Mouse (Mus musculus) liver, postnatal 0 days (tissue): Measurements from ENCODE around the gene Rnf24. TPM values are rescaled to one million over a fixed set of nuclear protein-coding genes. Genes with fewer than 3 reads are reported as not detected.
"Not testable (repeated sequence)": the region's sequence is repeated elsewhere in the genome, so short reads cannot be mapped to it uniquely, and the experiment has no call there.

ENCODE experiments used
- ATAC-seq: fragments of 200-750 bp; cut with Nextera tagmentation; 2 replicates; pipeline ENCODE4 v1.8.0; 2017; ENCODE audit warnings: mild to moderate bottlenecking, moderate library complexity
- DNase-seq: peaks from one replicate; pipeline ENCODE4 v3.0.0-alpha.2; 2016
- H3K27ac ChIP-seq: fragments of 300-500 bp; sonication (generic); 2 replicates; pipeline ENCODE4 v1.5.1; 2014; ENCODE audit warnings: antibody characterized with exemption, moderate library complexity, mild to moderate bottlenecking, low read depth
- H3K27me3 ChIP-seq: fragments of 300-500 bp; sonication (generic); 2 replicates; pipeline ENCODE4 v1.6.1; 2014; ENCODE audit warnings: low read length, control low read depth, mixed read lengths; ENCODE audit not compliant: insufficient read depth
- H3K36me3 ChIP-seq: fragments of 300-500 bp; sonication (generic); replicated peaks from 2 replicates; pipeline ENCODE4 v1.6.1; 2014; ENCODE audit warnings: mild to moderate bottlenecking, control low read depth, low read length, moderate library complexity, mixed read lengths; ENCODE audit not compliant: insufficient read depth
- H3K4me1 ChIP-seq: fragments of 300-500 bp; sonication (generic); 2 replicates; pipeline ENCODE4 v1.6.1; 2014; ENCODE audit warnings: antibody characterized with exemption, mild to moderate bottlenecking, control low read depth; ENCODE audit not compliant: insufficient read depth
- H3K4me2 ChIP-seq: fragments of 300-500 bp; sonication (generic); 2 replicates; pipeline ENCODE4 v1.6.1; 2014; ENCODE audit warnings: low read depth, mild to moderate bottlenecking, low read length, moderate library complexity, mixed read lengths
- H3K4me3 ChIP-seq: fragments of 300-500 bp; sonication (generic); 2 replicates; pipeline ENCODE4 v1.5.1; 2014; ENCODE audit warnings: low read depth, low read length
- H3K9ac ChIP-seq: fragments of 300-500 bp; sonication (generic); replicated peaks from 2 replicates; pipeline ENCODE4 v1.6.1; 2014; ENCODE audit warnings: mild to moderate bottlenecking, moderate library complexity
- H3K9me3 ChIP-seq: fragments of 300-500 bp; sonication (generic); 2 replicates; pipeline ENCODE4 v1.6.1; 2016; ENCODE audit warnings: mild to moderate bottlenecking, control low read depth, low read length, mixed read lengths
- CTCF ChIP-seq: sonication (generic); IDR thresholded peaks from 2 replicates; pipeline ENCODE4 v1.5.1; 2016; ENCODE audit warnings: antibody characterized with exemption, low read depth
- EP300 ChIP-seq: IDR thresholded peaks from 2 replicates; pipeline ENCODE4 v1.6.1; 2016; ENCODE audit warnings: antibody characterized with exemption, low read depth, mild to moderate bottlenecking
- WGBS: fragments of 180-500 bp; shearing (Covaris S2); extraction: QIAGEN DNeasy Blood & Tissue Kit; methylation state at CpG from one replicate; pipeline ENCODE4 v1.1.7; 2014; ENCODE audit not compliant: insufficient replicate concordance; 5-methylcytosine and 5-hydroxymethylcytosine counted together
- polyA plus RNA-seq: library from polyadenylated mRNA; unstranded; fragments of >200 nt; fragmentation: Nextera tagmentation; extraction: Ambion mirVana; gene quantifications from 2 replicates; pipeline ENCODE4 v1.2.1, GENCODE M21; 2015

The Rnf24 gene
- polyA plus RNA-seq, 1 experiment from 2014 or later, result 0.94 TPM

DNA sequence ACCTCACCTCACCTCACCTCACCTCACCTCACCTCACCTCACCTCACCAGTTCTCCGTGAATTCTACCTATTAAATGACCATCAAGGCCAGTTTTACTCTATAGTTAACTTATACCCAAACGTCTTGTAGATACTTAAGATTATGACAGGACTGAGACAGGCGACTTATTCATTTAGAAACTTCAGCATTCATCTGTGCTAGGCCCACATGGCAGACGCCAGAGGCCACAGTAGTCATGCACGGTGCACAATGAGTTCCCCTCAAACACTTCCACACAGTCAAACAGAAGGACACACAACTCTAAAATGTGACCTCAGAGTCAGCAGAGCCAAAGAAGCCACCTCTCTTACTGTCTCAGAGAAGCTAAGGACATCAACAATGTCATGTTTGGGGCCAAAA, 45.3 kb downstream of the Rnf24 start:
- DNase-seq (no peak), ATAC-seq (no peak)
- no peaks in the 10 kb centered on the region for H3K27me3 ChIP-seq
- no peaks in the 10 kb centered on the region for H3K4me1 ChIP-seq
- TF ChIP-seq EP300, result no peak
- TF ChIP-seq CTCF, result no peak
- no peak overlapping the region for H3K9ac ChIP-seq
- H3K27ac ChIP-seq, result no peak overlapping the region
- H3K36me3 ChIP-seq, result no peaks in the 10 kb centered on the region
- no peak overlapping the region for H3K4me2 ChIP-seq
- H3K9me3 ChIP-seq, result no peaks in the 10 kb centered on the region
- H3K4me3 ChIP-seq, result no peak overlapping the region
- 79% methylated on average over 5 of the region's 5 CpGs for WGBS

DNA sequence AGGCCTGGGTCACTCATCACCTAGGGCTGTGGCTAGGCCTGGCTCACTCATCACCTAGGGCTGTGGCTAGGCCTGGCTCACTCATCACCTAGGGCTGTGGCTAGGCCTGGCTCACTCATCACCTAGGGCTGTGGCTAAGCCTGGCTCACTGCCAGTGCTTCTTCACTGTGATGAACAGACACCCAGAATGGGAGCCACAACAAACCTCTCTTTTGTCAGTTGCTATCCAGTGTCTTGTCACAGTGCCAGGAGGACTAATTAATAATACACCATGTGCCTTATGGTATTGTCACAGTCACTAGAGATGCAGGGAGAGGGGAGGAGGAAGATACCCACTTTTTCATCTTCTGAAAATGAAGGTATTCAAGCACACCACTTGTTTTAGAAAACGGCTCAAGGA, 47.5 kb downstream of the Rnf24 start:
- not testable (repeated sequence) for ATAC-seq, DNase-seq
- 84% methylated on average over 1 of the region's 1 CpGs for WGBS

DNA sequence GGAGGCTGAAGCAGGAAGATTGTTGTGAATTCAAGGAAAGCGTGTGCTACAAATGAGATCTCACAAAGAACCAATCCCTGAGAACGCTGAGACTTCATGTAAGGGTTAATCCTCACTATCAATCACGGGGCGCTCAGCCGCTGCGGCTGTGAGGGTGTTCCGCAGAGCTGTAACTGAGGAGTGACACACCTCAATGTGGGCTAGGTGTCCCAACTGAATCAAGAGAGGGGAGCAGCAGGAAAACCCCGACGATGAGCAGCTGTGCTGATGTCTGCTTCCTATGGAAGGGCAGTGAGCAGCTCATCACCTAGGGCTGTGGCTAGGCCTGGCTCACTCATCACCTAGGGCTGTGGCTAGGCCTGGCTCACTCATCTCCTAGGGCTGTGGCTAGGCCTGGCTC, 48.2 kb downstream of the Rnf24 start:
- no peak overlapping the region for H3K4me2 ChIP-seq
- H3K36me3 ChIP-seq, result peaks cover 2% of the 10 kb centered on the region; the same call in 1 of the 2 replicates
- 90% methylated on average over 9 of the region's 9 CpGs for WGBS
- H3K4me1 ChIP-seq, result no peaks in the 10 kb centered on the region
- no peaks in the 10 kb centered on the region for H3K9me3 ChIP-seq
- H3K9ac ChIP-seq, result no peak overlapping the region
- H3K27ac ChIP-seq, result no peak overlapping the region
- DNase-seq, result no peak
- no peaks in the 10 kb centered on the region for H3K27me3 ChIP-seq
- H3K4me3 ChIP-seq, result no peak overlapping the region
- TF ChIP-seq EP300 (no peak), CTCF (no peak)
- ATAC-seq, result no peak

More for the DNA sequence above, 47.5 kb downstream of the Rnf24 start:
- not testable (repeated sequence) for H3K4me2 ChIP-seq, H3K9me3 ChIP-seq, H3K4me3 ChIP-seq, H3K4me1 ChIP-seq, H3K27ac ChIP-seq, H3K27me3 ChIP-seq, H3K9ac ChIP-seq, H3K36me3 ChIP-seq

DNA sequence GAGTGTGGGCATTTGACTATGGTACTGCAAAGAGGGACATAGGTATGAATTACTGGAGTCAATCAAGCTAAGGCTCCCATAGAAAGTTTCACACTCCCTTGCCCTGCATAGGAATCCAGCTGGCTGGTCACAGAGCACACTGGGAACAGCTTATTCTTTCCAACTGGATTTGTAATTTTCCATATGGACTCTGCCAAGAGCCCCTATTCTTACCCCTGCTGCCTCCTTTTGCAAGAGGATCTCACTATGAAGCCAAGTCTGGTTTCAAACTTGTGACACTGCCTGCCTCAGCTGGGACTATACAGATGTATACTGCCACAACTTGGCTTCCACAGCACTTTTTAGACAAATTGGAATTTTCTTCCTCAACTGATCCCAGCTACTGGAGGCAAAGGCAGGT, 51.1 kb downstream of the Rnf24 start:
- ATAC-seq, result no peak
- Histone ChIP-seq H3K9me3 (no peaks in the 10 kb centered on the region), H3K27me3 (no peaks in the 10 kb centered on the region), H3K4me1 (no peaks in the 10 kb centered on the region), H3K4me3 (no peak overlapping the region), H3K36me3 (peaks cover 21% of the 10 kb centered on the region), H3K4me2 (no peak overlapping the region), H3K9ac (no peak overlapping the region), H3K27ac (no peak overlapping the region)
- no peak for DNase-seq
- TF ChIP-seq CTCF (no peak), EP300 (no peak)

DNA sequence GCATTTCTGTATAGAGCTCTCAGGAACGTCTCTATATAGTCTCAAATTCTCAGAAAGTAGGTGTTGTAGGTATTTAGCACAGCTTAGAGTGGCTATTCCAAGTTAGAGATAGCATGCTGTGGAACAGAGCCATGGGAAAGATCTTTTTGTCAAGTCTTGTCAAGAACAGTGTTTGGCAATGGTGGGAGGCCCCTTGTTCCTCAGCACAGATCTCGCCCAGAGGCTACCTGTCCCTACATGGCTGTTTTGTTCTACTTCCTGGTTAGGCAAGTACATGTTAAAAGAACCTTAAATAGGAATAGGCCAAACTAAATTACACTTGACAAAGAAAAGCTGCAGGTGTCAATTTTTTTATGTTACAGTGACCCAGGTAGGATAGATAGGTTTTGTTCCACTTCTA, 52.2 kb downstream of the Rnf24 start:
- H3K36me3 ChIP-seq, result peaks cover 31% of the 10 kb centered on the region
- H3K4me1 ChIP-seq, result no peaks in the 10 kb centered on the region
- H3K27ac ChIP-seq, result no peak overlapping the region
- 73% methylated on average over 2 of the region's 2 CpGs for WGBS
- TF ChIP-seq EP300 (no peak), CTCF (no peak)
- H3K9ac ChIP-seq, result no peak overlapping the region
- DNase-seq (no peak), ATAC-seq (no peak)
- H3K4me2 ChIP-seq, result no peak overlapping the region
- no peaks in the 10 kb centered on the region for H3K9me3 ChIP-seq
- no peaks in the 10 kb centered on the region for H3K27me3 ChIP-seq
- no peak overlapping the region for H3K4me3 ChIP-seq

DNA sequence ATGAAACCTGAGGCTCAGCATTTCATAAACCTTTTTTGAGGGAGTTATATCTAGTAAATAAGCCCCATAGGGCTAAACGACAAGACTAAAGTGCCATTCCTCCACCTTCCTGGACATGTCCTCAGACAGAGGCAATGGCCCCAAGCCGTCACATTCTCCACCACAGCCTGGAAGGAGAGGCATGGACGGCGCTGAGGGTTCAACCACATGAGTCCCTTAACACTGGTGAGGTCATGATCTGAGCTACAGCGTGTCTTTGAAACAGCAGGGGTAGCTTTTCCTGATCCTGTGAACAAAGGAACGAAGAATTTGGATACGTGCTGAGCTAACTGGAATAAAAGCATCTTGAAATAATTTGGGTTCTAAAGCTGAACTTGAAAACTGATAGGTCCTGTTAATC, 54.0 kb downstream of the Rnf24 start:
- not testable (repeated sequence) for H3K27me3 ChIP-seq, DNase-seq, ATAC-seq, H3K4me1 ChIP-seq, H3K9ac ChIP-seq, H3K4me2 ChIP-seq, H3K9me3 ChIP-seq, H3K27ac ChIP-seq, H3K4me3 ChIP-seq
- H3K36me3 ChIP-seq, result peaks cover 46% of the 10 kb centered on the region
- WGBS, result 84% methylated on average over 7 of the region's 7 CpGs

DNA sequence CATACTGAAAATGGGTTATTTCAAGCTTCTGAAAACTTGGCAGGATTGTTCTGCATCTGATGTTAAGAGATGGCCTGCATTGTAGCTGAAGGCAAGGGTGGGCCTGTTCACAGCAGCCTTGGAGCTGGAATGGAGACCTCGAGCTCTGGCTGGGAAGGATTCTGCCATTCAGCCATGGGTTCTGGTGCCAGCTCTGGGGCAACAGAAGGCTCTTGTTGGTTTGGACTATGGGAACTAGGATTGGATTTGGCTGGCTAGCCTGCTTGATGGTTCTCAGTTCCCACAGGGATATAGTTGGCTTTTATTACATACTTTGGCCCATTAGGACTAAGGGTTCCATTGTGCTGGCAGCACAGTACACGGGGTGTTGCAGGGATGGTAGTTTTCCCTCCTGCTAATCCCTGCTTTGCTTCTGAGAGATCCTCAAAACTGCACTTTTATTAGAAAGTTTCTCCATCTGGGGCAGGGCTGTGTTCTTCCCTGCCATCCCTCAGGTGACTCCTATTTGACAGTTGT, 55.9 kb downstream of the Rnf24 start:
- Histone ChIP-seq H3K27me3 (no peaks in the 10 kb centered on the region), H3K4me3 (no peak overlapping the region), H3K4me2 (no peak overlapping the region), H3K9me3 (no peaks in the 10 kb centered on the region), H3K36me3 (peaks cover 64% of the 10 kb centered on the region), H3K27ac (no peak overlapping the region), H3K4me1 (no peaks in the 10 kb centered on the region), H3K9ac (no peak overlapping the region)
- ATAC-seq, result no peak
- TF ChIP-seq EP300, result no peak
- no peak for TF ChIP-seq CTCF
- 87% methylated on average over 2 of the region's 2 CpGs for WGBS
- DNase-seq, result no peak
